Mouse (Mus musculus) adrenal gland, postnatal 4 days (tissue): ENCODE measurements at regions not wholly inside any gene's neighbourhood (a gene's known extent, or its start where the extent isn't known, plus 50 kb on each side); places are given as distances from the start of the nearest gene placed in this dataset.

Experiments used
- DNase-seq, 2 experiments: peaks; one replicate each; pipeline ENCODE4 v3.0.0; 2021 to 2022; ENCODE audit warnings: low spot score in 2 of 2, mixed read lengths in 2 of 2

DNA sequence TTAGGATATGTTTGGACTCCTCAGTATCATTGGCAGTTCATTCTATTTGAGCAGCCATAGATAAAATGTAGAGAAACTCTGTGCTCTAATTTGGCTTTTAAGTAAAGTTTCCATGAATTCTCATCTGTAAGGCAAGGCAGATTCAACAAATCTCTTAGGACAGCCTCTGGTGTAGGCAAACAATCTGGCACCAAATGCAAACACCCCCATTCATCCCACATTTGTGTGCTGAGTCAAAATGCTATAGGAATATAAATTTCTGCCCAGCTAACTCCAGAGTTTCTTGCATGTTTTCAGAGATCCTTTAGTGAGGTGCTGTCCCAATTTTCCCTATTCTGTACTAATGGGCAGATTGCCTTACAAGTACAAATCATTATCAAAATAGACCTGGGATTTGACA lies 695.7 kb upstream of the Kif18a start:
- DNase-seq, result no peak

DNA sequence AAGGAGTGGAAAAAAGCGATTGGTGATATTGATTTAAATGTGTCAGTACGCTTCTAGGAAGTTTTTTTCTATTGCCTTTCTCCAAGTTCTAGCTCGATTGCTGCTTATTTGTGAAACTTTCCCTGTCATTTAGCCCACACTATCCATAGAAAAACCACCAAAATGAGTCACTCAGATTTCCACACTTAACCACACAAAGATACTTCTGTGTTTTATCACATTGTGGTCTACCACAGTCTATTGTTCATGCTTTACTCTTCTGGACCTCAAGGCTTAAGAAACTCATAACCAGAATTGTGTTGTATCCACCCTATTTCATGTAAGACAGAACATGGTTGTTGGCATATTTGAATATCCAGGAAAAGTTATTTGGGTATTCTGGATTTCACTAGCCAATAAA lies 687.0 kb upstream of the Kif18a start:
- DNase-seq, result no peak

DNA sequence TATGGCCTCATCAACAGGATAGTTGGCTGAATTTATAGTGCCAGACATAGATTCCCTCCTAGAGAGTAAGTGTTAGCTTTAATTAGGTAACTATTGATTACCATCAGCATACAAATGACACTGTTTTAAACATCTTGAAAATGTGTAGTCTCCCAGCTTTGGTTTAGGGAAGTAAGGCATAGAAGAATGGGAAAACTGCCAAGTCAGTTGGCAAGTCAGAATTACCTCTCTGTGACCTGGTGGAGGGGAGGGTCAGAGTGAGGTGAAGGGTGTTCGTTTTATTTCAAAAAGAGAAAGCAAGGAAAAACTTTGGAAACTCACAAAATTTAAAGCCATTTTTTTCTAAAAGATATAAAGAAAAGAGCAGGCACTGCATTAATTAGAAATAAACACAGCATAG lies 680.2 kb upstream of the Kif18a start:
- no peak for DNase-seq

DNA sequence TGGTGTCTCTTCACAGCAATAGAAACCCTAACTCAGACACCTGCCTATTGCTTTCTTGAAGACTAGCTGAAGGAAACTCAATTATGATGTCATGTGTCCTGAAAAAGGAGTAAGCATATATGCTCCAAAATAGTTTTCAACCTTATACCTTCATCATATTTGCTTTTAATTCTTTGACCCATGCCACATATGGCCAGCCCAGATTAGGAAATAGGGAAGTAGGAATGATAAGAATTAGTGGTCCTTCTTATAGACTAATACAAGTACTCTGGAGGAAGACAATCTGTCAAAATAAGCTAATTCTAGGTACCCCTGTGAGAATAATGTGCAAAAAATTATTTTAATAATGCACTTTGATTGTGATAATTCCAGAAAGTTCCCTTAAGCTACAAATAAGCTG lies 661.0 kb upstream of the Kif18a start:
- no peak for DNase-seq

DNA sequence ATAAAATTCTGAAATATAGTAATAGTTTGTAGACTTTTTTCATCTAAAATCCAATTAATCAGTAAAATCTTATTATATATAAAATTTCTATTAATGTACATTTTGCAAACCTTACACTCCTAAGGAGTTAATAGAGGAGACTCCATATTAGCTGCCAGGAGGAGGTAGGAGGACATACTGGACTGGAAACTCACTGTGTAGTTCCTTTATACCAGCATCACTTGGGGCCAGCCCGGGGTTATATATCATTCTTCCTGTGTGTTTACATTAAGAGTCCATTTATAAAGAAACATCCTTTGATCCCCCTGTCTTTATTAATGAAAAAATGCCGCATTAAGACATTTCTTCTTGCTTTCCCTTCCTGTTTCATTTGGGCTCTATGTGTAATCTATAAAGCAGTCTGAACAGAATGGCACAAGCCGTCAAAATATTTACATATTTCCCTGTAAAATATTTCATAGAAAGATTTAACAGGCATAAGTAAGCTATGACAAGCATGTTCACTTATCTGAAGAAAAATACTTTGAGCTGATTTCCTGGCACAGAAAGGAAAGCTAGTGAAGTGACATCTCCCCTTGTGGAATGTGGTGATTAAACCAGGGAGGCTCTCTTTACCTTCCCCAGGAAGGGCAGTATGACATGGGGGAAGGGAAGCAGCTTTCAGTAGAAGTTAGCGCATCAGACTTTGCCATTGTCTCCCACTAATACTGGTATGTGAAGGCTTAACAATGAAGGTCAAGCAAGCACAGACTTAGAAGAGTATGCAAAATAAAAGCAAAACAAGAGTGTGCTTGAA lies 658.0 kb upstream of the Kif18a start:
- no peak for DNase-seq

DNA sequence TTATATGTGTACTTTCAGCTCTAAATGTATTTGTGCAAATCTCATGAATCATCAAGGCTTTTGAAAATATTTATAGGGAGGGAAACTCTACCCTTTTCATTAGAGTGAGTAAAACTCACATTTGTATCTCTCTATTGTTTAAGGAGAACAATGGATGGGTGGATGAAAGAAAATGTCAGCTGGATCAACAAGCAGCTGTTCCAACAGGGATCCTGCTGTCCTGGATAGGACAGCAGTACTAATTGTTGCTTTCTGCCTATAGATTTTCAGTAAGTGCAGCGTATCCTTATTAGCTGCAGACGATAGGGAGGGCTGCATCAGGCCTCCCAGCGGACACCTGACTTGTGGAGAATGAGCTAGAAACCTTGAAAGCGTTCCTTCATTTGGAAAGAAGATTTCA lies 644.9 kb upstream of the Kif18a start:
- no peak for DNase-seq

DNA sequence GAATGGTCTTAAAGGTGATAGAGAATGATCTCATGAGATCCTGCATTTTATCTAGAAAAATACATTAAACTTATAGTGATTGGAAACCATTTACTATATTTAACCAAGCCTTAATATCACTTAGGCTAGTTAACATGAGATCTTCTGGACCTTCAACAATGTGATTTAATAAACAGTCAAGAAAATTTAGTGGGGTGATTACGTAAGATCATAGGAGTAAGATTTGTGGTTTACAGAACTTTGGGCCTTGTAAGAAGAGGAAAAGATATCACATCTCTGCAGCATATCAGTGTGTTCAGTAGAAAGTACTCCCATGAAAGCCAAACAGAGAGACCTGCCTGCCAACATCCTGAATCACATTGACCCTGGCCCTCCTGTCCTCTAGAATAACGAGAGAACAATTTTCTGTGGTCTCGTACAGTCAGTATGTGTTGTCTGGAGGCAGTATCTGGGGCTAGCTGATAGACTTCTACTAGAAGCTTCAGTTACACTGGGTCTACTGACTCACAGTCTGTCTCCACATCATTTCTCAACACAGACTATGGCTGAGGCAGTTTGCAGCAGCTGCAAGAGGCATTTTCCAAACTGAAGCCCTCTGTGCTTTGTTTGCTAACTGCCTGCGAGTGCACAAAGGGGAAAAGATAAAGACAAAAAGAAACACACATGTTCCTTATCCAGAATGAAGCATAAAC lies 619.7 kb upstream of the Kif18a start:
- DNase-seq, result no peak

DNA sequence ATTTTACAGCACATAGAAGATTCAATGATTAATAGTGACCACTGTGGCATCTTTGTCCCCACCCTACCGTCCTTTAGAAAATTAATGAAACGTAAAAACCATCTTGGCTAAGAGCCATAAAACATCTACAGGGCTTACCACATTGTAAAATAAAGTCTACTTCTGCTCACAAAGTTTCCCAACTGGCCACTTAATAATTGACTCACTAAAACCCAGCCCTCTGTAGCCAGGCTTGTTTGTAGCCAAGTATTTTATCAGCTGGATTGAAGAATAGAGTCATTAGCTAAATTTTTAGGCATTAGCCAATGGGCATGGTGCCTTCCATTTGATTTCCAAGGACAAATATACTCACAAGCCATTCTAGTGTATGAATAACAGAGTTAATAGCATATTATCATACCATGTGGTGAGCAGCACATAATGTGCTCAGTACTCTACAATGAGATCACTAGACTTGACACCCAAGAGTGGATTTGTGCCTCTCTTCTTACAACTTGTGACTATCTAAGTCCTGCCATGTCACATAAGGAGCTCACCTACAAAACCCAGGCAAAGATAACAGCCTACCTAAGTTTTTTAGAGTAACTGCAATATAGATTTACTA lies 602.7 kb upstream of the Kif18a start:
- no peak for DNase-seq

DNA sequence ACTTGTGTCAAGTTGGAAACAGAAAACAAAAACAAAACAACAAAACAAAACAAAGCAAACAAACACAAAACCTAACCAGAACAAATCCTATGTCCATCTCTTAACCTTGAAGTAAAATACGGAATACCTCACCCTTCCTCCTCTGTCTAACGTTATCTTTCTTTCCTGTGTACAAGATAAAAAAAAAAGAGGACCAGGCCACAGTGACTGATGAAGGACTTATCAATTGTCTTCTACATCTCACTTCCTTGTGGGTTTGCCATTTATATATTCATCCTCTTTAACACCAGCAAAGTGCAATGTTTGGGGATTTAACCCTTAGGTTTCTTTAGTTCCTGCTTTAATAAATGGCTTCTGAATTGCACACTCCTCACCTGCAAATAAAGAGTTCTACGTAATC lies 599.0 kb upstream of the Kif18a start:
- DNase-seq, result no peak

DNA sequence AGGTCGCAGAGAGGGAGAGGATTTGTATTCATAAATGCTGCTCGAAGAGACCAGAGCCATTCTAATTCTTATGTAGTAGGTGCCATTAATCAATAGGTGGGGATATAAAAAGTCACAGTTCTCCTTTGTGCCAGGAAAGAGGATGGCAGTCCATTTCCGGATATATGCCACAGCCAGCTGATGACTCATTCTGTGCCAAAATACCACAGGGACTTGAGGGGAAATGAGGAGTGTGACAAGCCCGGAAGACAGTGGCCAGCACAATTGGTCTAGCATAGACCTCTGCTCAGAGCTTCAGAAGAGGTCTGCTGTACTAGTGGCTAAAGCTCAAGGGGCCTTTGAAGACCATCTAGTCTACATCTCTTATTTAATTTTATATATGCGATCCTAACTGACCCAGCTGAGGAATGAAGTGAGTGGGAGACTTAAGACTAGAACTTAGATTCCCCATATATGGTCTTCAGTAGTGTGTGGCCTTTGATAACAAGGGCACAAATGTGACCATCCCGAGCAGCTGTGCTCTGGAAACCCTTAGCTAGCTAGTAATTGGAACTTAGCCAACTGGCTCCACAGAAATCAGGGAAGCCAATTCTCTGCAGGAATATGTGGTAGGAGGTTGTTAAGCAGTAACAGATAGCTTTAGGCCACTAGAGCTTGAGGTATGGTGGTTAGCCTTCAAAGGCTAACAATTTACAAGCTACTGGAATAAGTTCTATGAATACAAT lies 594.4 kb upstream of the Kif18a start:
- no peak for DNase-seq

DNA sequence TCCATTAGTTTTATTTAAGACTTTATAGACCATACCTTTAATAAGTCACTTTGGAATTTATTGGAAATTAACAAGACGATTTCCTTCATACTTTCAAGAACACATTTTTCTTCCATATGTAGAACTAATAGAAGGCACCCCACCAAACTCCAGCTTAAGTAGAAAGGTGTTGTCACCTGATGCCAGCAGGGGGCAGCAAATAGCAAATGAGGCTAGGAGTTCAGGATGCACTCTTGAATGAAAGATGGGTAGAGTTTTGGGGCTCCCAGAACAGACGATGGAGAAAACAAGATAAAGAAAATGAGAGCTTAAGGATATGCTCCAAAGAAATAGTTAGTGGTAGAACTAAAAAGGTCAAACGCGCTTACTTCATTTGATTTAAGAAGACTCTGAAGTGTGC lies 590.4 kb upstream of the Kif18a start:
- DNase-seq, result peak; percentile 3 to 6

DNA sequence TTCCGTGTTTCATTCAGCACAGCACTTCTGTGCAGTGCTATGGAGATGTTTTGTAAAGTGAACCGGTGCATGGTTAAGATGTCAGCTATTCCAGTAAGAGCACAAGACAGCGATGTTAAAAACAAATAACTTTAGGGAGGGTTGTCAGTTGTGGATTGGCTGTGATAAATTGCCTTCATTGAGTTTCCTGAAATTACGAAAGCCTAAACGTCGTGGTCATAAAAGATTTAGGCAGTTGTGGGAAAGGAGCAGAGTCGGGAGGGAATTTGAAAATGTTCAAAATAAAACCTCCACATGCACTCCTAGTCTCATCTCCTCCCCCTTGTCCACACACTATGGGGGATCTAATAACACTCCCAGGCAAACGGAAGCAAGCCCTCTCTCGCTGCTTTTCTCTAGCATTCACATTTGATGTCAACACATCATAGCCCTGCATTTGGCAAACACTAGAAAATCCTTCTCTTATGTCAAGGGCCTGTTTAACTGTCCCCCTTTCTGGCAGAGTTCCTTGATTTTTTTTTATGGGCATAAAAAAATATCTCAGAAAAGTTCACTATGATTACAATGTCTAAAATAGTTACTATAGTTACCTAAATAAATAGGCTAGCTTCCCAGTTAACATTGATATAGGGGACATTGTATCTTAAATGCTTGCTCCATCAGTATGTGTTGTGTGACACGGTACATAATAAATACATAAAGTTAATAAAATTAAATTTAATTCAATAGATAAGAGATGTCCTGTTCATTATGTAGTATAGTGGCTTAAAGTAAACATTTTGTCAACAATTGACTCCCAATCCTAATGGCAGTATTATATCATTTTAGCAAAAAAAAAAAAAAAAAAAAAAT lies 589.2 kb upstream of the Kif18a start:
- no peak for DNase-seq

DNA sequence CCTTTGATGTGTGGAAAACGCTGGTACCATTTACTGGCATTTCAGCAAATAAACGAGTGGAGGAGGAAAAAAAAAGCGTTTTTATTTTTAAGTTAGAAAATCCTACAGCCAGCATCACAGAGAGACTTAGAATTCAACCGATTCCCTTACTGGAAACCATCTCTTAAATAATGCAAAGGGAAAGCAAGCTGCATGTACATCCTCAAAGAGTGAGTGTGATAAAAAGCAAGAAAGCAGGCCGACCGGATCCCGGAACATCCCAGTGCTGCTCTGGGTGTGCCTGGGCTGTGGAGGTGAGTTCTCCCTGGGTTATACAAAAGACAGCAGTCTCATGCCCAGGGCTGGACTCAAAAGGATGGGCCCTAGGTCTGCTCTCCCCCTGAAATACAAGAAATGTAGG lies 579.2 kb upstream of the Kif18a start:
- DNase-seq, result no peak

DNA sequence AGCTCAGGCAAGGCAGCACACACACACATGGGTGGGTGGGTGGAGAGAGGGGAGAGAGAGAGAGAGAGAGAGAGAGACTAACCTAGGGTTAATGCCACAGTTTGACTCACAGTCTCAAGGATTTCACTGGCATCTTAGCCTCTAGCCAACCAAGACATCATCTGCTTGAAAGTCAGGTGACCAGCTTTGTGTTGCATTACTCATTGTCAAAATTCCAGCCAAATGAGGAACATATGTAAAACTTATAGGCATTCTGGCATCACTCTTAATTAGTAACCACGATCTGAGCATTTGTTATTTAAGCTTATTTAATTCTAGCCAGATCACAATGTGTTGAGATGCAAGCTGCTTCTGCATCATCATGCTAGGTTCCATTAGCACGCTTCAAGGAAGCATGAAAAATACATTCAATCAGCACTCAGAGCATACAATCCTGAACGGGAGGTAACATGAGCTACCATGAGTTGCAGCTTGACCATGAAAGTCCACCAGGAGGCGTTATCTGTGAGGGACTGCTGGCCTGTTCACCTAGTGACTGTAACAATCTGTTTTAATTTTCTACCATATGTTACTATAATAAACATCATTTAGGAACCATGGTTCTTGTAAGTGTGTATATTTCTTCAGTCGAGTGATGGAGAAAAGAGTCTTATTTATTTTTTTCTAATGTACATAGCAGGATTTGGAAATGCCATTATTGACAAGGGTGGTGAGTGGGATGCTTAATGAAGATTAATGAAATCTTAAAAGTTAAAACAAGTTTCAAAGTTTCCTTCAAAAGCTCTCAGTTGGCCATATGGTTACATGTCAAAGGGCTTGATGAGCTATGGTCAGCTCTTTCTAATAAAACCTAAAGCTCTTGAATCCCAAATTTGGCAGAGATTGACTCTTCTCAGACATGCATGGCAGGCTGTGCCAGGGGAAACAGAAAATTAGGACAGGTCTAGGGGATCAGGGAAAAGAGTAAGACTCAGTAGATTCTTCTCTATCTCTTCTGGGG lies 572.4 kb upstream of the Kif18a start:
- DNase-seq, result no peak

DNA sequence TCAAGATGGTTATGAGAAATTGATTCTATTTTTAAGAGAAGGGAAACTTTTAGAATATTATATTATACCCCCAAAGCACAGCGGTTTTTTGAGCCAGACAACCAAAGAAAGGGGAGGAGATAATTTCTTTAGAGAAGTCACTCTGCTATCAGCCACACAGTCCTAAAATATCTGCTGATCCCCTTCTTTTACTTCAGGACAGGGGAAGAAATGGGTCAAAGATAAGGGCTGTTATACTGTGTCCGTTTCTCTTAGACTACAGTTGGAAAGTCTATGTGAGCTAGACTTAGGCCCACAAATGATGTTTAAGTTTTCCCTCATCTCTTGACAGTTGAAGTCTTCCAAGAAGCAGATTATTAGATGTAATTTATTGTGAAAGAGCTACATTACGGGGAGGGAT lies 538.5 kb upstream of the Kif18a start:
- DNase-seq, result no peak

DNA sequence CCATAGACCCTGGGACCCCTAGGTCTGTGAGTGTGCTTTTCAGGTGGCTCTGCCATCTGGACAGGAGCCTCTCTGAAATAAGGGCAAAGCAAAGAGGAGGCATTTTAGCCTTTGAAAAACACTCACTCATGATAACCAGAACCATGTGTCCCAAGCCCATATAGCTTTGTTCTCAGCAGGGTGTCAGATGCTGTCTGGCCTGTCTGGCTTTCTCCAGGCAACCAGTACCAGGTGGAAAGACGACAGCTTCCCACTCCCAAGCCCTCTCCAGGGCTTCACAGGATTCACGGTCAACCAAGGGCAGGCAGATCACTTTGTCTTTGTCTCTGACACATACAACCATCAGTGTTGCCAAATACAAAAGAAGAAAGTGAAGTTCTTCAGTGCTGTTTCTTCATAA lies 537.0 kb upstream of the Kif18a start:
- no peak for DNase-seq

DNA sequence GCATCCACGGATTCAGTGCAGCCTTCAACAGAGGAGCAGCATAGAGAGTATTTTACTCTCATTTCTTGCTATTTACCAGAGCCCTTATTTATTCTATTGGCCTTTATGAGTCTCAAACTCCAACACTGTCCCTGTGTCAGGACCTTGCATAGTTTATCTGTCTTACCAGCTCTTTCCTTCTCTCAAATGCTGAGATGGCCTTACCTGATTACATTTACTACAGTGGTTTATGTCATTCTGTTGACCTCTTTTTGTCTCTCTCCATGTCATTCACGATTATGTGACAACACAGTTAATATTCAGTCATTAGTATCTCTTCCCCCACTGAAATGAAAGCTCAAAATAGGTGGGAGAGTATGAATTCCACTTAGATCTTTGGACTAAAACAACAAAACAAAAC lies 535.7 kb upstream of the Kif18a start:
- DNase-seq, result no peak

DNA sequence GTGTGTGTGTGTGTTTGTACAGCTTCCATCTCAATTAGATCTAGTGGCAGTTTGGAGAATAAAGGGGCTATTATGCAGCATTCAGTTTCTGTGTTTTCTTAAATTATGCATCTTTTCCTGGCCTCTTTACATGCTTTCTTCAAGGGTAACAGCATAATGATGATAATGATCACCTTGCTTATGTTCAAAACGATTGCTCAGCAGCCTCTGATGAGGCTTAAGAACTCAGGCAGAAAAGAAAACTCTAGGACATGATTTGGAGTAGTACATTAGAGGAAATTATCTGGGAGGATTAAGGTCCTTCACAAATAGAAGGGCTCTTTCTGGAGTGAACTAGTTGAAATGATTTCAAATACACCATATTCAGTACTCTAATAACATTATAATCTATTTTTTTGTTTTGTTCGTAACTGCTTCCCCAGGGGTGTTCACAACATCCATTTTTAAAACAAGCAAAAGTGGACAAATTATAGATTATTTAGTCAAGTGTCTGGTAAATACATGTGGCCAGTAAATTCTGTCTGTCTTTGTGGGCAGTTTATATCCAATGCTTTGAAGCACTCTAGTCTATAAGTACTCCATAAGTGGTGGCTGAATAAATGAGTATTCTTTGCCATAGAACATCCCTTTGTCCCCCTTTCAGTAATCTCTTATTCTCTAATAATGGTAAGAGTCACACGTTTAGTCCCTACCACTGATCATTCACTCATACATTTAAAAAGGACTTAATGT lies 526.9 kb upstream of the Kif18a start:
- no peak for DNase-seq

DNA sequence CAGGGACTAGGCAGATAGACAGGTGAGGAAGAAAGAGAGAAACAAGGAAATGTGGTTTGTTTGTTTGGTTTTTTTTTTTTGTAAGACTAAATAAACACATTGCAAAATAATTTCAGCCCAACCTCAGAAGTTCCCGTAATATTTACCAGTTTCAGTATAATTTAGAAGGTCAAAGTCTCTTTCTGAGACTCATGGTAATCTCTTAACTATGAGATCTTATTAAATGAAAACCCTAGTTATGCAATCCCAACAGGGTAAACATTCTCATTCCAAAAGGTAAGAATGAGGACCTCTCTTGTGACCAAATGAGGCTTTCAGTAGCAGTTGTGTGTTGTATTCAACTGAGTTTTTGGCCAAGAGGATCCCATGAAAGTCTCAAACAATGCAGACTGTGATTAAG lies 524.7 kb upstream of the Kif18a start:
- DNase-seq, result no peak
